Mouse (Mus musculus): ENCODE data around the gene Kif26a.

DNA sequence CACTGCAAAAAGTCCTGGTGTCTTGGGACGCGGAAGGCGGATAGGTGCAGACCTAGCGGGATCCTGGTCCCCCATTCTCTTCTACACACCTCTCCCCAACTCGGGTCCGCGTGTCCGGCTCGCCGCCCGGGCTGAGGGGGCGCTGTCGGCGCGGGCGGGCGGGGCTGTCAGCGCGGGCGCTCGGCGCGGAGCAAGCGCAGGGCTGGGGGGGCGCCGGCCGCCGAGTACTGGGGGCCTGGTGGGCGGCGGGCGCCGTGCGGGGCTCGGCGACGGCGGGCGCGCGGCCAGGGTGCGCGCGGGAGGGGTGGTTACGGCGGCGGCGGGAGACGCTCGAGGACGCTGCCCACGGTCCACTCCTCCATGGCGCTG, 2.2 kb upstream of the Kif26a start:
- TF ChIP-seq GATA1 (IDR thresholded peaks at IDR 0.05; ENCODE audit: low read length) (no peak), TAL1 (IDR thresholded peaks at IDR 0.05; ENCODE audit: low read length) (no peak)

All from erythroblast, embryonic 14.5 days (primary cell).